In genomic region chr17:85737090-85737780, GRCm38 (mm10) we compare ENCODE assay signal across 20 mouse cellular contexts. TPM values are rescaled to one million over a fixed set of nuclear protein-coding genes. Genes with fewer than 3 reads are reported as not detected.
DNase-seq lines count a peak whose midpoint lies in the region; ATAC-seq and TF ChIP-seq lines count a peak whose summit lies in the region.
"Had no signal": no experiment of that assay in that cellular context is flagged by ENCODE, and none has a peak within 500 bp of the region (broad histone marks: within the 10 kb centered on the region; RNA-seq: fewer than 3 reads in every experiment).

No protein-coding gene starts in this region.

- no peaks in the 10 kb centered on the region for H3K9me3 ChIP-seq in kidney, embryonic 15.5 days (replicated peaks)
- no peaks in the 10 kb centered on the region for H3K9me3 ChIP-seq in limb, embryonic 12.5 days
- H3K9me3 ChIP-seq: embryonic facial prominence, embryonic 15.5 days; forebrain, embryonic 15.5 days; G1E; liver, embryonic 12.5 days; lung, embryonic 15.5 days had no signal

- no peak for TF ChIP-seq POLR2A in kidney, adult 2 months (IDR thresholded peaks at IDR 0.05; ENCODE audit: low read depth, low read length)

- no peaks in the 10 kb centered on the region for H3K36me3 ChIP-seq in kidney, embryonic 15.5 days
- H3K36me3 ChIP-seq in kidney, adult 2 months (ENCODE audit: control insufficient read depth, insufficient read depth, low read length): no peaks in the 10 kb centered on the region
- H3K36me3 ChIP-seq in limb, embryonic 12.5 days: no peaks in the 10 kb centered on the region
- H3K36me3 ChIP-seq: embryonic facial prominence, embryonic 15.5 days; forebrain, embryonic 15.5 days; G1E; liver, embryonic 12.5 days; lung, embryonic 15.5 days had no signal

- H3K4me2 ChIP-seq in kidney, embryonic 15.5 days: no peak overlapping the region
- peak overlapping the region; percentile 13; the same call in 1 of the 2 replicates for H3K4me2 ChIP-seq in limb, embryonic 12.5 days
- H3K4me2 ChIP-seq: embryonic facial prominence, embryonic 15.5 days; forebrain, embryonic 15.5 days; liver, embryonic 12.5 days; lung, embryonic 15.5 days had no signal

- H3K9ac ChIP-seq in kidney, embryonic 15.5 days: no peak overlapping the region
- H3K9ac ChIP-seq in limb, embryonic 12.5 days (replicated peaks): 0 out of 2 replicates have a peak overlapping the region, but pooled peaks have one; percentile 19
- H3K9ac ChIP-seq: embryonic facial prominence, embryonic 15.5 days; forebrain, embryonic 15.5 days; liver, embryonic 12.5 days; lung, embryonic 15.5 days had no signal

- no peak for DNase-seq in kidney, adult 2 months
- DNase-seq in embryo, embryonic 10.5 days (ENCODE audit: low spot score): peak; percentile 82
- peak; percentile 71 for DNase-seq in embryo, embryonic 9.5 days (ENCODE audit: extremely low spot score)
- no peak for DNase-seq in cerebellum, postnatal 36 days
- no peak for DNase-seq in gastrocnemius, postnatal 4 days (ENCODE audit: low spot score in 2 of 2)
- DNase-seq in T-cell, adult 2 months (ENCODE audit: low spot score): no peak
- DNase-seq: adrenal gland, postnatal 14 days; cerebellum, adult 8-10 months; heart, adult 2 months; right cerebral cortex, postnatal 14 days; thymus, postnatal 25 days had no signal

- TF ChIP-seq CTCF in kidney, adult 2 months (conservative IDR thresholded peaks at IDR 0.05; ENCODE audit: insufficient read depth, insufficient read length, low read depth, low read length): no peak

- H3K4me3 ChIP-seq in kidney, embryonic 15.5 days (replicated peaks): no peak overlapping the region
- H3K4me3 ChIP-seq in kidney, adult 2 months (ENCODE audit: insufficient read depth, low read depth, low read length): no peak overlapping the region
- no peak overlapping the region for H3K4me3 ChIP-seq in limb, embryonic 12.5 days (replicated peaks)
- H3K4me3 ChIP-seq: embryonic facial prominence, embryonic 15.5 days; forebrain, embryonic 15.5 days; heart, adult 2 months; left cerebral cortex, adult 2 months; liver, embryonic 12.5 days; lung, embryonic 15.5 days; megakaryocyte, embryonic 14.5 days had no signal

- no peak overlapping the region for H3K27ac ChIP-seq in kidney, embryonic 15.5 days
- no peak overlapping the region for H3K27ac ChIP-seq in kidney, adult 2 months (ENCODE audit: insufficient read depth, low read depth, low read length)
- peak overlapping the region; percentile 81 for H3K27ac ChIP-seq in limb, embryonic 12.5 days
- H3K27ac ChIP-seq: embryonic facial prominence, embryonic 15.5 days; forebrain, embryonic 15.5 days; heart, adult 2 months; left cerebral cortex, adult 2 months; liver, embryonic 12.5 days; lung, embryonic 15.5 days had no signal

- no peaks in the 10 kb centered on the region for H3K27me3 ChIP-seq in kidney, embryonic 15.5 days
- peaks cover 1% of the 10 kb centered on the region; the same call in 1 of the 2 replicates for H3K27me3 ChIP-seq in kidney, adult 2 months (replicated peaks; ENCODE audit: control insufficient read depth, insufficient read depth, low read length)
- H3K27me3 ChIP-seq in limb, embryonic 12.5 days: peaks cover 4% of the 10 kb centered on the region; the same call in 1 of the 2 replicates
- H3K27me3 ChIP-seq: forebrain, embryonic 15.5 days; liver, embryonic 12.5 days; lung, embryonic 15.5 days; megakaryocyte, embryonic 14.5 days had no signal

- ATAC-seq in kidney, embryonic 15.5 days (replicated peaks; ENCODE audit: low FRiP score): peak; percentile 90
- ATAC-seq in limb, embryonic 12.5 days (ENCODE audit: insufficient number of reproducible peaks, insufficient read depth, low FRiP score, low TSS enrichment, low read depth): peak; percentile 83
- ATAC-seq: forebrain, embryonic 15.5 days; liver, embryonic 12.5 days had no signal

- WGBS in kidney, embryonic 15.5 days: 16% methylated on average over 19 of the region's 19 CpGs
- WGBS in kidney, adult 2 months: 23% methylated on average over 19 of the region's 19 CpGs
- 15% methylated on average over 18 of the region's 19 CpGs for WGBS in limb, embryonic 12.5 days

- H3K4me1 ChIP-seq in kidney, embryonic 15.5 days: no peaks in the 10 kb centered on the region; the same call in 1 of the 2 replicates
- no peaks in the 10 kb centered on the region for H3K4me1 ChIP-seq in kidney, adult 2 months (ENCODE audit: control insufficient read depth, insufficient read depth, low read length)
- peaks cover 11% of the 10 kb centered on the region for H3K4me1 ChIP-seq in limb, embryonic 12.5 days (replicated peaks)
- H3K4me1 ChIP-seq: forebrain, embryonic 15.5 days; liver, embryonic 12.5 days; lung, embryonic 15.5 days; megakaryocyte, embryonic 14.5 days had no signal

RNA-seq across cellular contexts. Expression of gene Six2, which starts 49.2 kb away (rescaled TPM):
- polyA plus RNA-seq in kidney, embryonic 15.5 days (2015; fragmentation: Nextera tagmentation; extraction: Ambion mirVana): 16.9 and 18.9 TPM in 2 replicates
- 0.11 TPM in 1 of 2 replicates, not detected in the other for polyA plus RNA-seq in kidney, adult 2 months (2012; rRNA removed)
- 11.0 and 12.3 TPM in 2 replicates for polyA plus RNA-seq in limb, embryonic 12.5 days (2016; fragmentation: Nextera tagmentation; extraction: Ambion mirVana)
- total RNA-seq in gastrocnemius, postnatal 4 days (2021): 10 to 100 TPM; 11.2 to 13.3 TPM
- total RNA-seq: adrenal gland, postnatal 14 days; G1E had no signal
- polyA plus RNA-seq: G1E had no signal

Comparison
In these comparisons a context has a peak if more than half of its experiments do, and no peak if none do; other contexts are left out.
1. RNA of gene Six2, which starts 49.2 kb away (polyA plus RNA-seq): 16.9 to 18.9 TPM in kidney, embryonic 15.5 days and 11.0 to 12.3 TPM in limb, embryonic 12.5 days; 0.11 TPM in kidney, adult 2 months; every median in the first group is over 10 times any median in the second.
2. DNase-seq: peak in embryo, embryonic 10.5 days (single experiment) and embryo, embryonic 9.5 days (single experiment); none in kidney, adult 2 months (single experiment), cerebellum, postnatal 36 days (0 of 2), gastrocnemius, postnatal 4 days (0 of 2) and T-cell, adult 2 months (single experiment).